10 mouse cellular contexts compared by ENCODE assay signal in the genomic region with DNA sequence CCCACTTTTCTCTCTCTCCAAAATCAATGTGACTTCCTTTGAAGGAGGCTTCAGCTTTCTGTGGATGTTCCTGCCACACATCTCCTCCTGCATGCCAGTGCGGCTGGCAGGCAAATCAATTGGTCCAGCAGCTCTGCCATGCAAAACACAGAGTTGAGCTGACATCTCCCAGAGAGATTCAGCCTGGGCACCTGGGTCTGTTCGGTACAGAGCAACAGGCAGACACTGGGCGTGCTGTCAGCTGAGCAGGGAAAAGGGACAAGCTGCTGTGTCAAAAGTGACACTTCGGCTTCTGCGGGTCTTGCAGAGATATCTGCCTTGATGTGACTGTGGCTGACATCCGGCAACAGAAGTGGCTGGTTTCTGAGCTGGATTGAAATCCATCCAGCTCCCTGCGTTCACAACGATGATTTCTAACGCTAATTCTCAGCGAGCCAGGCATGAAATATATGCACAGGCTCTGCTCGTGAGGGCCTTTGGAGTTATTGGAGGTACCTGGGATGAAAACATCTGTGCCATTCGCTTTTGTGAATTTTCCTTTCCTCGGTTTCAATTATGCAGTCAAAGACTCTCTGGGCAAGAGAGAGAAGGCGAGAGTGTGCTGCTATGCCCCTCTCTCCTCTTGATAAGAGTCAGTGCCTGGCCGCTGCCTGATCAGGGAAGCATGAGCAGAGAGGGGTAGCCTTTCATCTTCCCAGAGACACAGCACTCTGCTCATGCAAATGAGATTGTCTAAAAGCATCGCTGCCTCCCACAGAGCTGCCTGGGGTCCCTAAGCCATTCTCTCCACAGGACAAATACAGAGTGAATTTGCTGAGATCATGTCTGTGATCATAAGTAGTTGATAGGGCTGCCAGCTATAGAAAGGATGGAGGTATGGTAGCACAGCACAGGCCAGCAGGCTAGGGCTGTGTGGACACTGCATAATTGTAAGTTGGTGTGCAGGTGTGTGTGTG.
DNase-seq lines count a peak whose midpoint lies in the region; ATAC-seq lines count a peak whose summit lies in the region.
"Had no signal": no experiment of that assay in that cellular context is flagged by ENCODE, and none has a peak within 500 bp of the region (broad histone marks: within the 10 kb centered on the region; RNA-seq: fewer than 3 reads in every experiment).

No protein-coding gene starts in this region.

- WGBS in kidney, embryonic 14.5 days, result 22% methylated on average over 16 of the region's 16 CpGs
- 20% methylated on average over 16 of the region's 16 CpGs for WGBS in kidney, embryonic 16.5 days
- WGBS in forebrain, embryonic 13.5 days, result 19% methylated on average over 16 of the region's 16 CpGs
- WGBS in hindbrain, embryonic 12.5 days, result 17% methylated on average over 16 of the region's 16 CpGs
- WGBS in midbrain, embryonic 15.5 days, result 4% methylated on average over 16 of the region's 16 CpGs

- ATAC-seq in kidney, embryonic 14.5 days (ENCODE audit: low FRiP score, low TSS enrichment), result no peak
- ATAC-seq in kidney, embryonic 16.5 days (ENCODE audit: low FRiP score, low TSS enrichment), result no peak
- ATAC-seq in forebrain, embryonic 13.5 days, result peak; percentile 70
- peak; percentile 60; the same call in 1 of the 2 replicates for ATAC-seq in hindbrain, embryonic 12.5 days (ENCODE audit: low FRiP score)
- ATAC-seq in midbrain, embryonic 15.5 days (replicated peaks), result peak; percentile 83
- no peak for ATAC-seq in megakaryocyte-erythroid progenitor cell, adult 5-6 weeks (replicated peaks; ENCODE audit: low FRiP score, low TSS enrichment, poor library complexity, severe bottlenecking)
- ATAC-seq in CD4-positive, CD25-positive, alpha-beta regulatory T cell, adult 4 months, result no peak

- H3K27me3 ChIP-seq in kidney, embryonic 14.5 days (ENCODE audit: control insufficient read depth, insufficient read depth, low read length), result no peaks in the 10 kb centered on the region
- H3K27me3 ChIP-seq in kidney, embryonic 16.5 days (ENCODE audit: insufficient read depth, low read length), result no peaks in the 10 kb centered on the region
- no peaks in the 10 kb centered on the region for H3K27me3 ChIP-seq in forebrain, embryonic 13.5 days
- no peaks in the 10 kb centered on the region for H3K27me3 ChIP-seq in hindbrain, embryonic 12.5 days
- no peaks in the 10 kb centered on the region for H3K27me3 ChIP-seq in midbrain, embryonic 15.5 days (replicated peaks)
- H3K27me3 ChIP-seq: embryonic facial prominence, embryonic 15.5 days had no signal

- 0 out of 2 replicates have a peak overlapping the region, but pooled peaks have one; percentile 4 for H3K4me2 ChIP-seq in kidney, embryonic 14.5 days (replicated peaks; ENCODE audit: low read depth, low read length)
- H3K4me2 ChIP-seq in kidney, embryonic 16.5 days (replicated peaks; ENCODE audit: low read depth, low read length), result no peak overlapping the region
- H3K4me2 ChIP-seq in forebrain, embryonic 13.5 days, result peak overlapping the region; percentile 43
- H3K4me2 ChIP-seq in hindbrain, embryonic 12.5 days (replicated peaks), result peak overlapping the region; percentile 39
- H3K4me2 ChIP-seq in midbrain, embryonic 15.5 days, result peak overlapping the region; percentile 44
- H3K4me2 ChIP-seq: embryonic facial prominence, embryonic 15.5 days had no signal

- no peak overlapping the region for H3K27ac ChIP-seq in kidney, embryonic 14.5 days (ENCODE audit: low read depth, low read length)
- H3K27ac ChIP-seq in kidney, embryonic 16.5 days (ENCODE audit: low read length), result no peak overlapping the region
- H3K27ac ChIP-seq in forebrain, embryonic 13.5 days, result peak overlapping the region; percentile 75
- peak overlapping the region; percentile 74 for H3K27ac ChIP-seq in hindbrain, embryonic 12.5 days
- H3K27ac ChIP-seq in midbrain, embryonic 15.5 days, result peak overlapping the region; percentile 92
- H3K27ac ChIP-seq: embryonic facial prominence, embryonic 15.5 days had no signal

- DNase-seq in yolk sac, embryonic 10.5 days (ENCODE audit: low spot score), result no peak
- DNase-seq: lung, postnatal 14 days had no signal

- no peaks in the 10 kb centered on the region for H3K36me3 ChIP-seq in kidney, embryonic 14.5 days (ENCODE audit: control insufficient read depth, insufficient read depth, low read length)
- no peaks in the 10 kb centered on the region for H3K36me3 ChIP-seq in kidney, embryonic 16.5 days (ENCODE audit: insufficient read depth, low read length)
- H3K36me3 ChIP-seq in forebrain, embryonic 13.5 days (ENCODE audit: poor library complexity, severe bottlenecking), result no peaks in the 10 kb centered on the region
- H3K36me3 ChIP-seq in hindbrain, embryonic 12.5 days, result no peaks in the 10 kb centered on the region
- H3K36me3 ChIP-seq in midbrain, embryonic 15.5 days (replicated peaks), result no peaks in the 10 kb centered on the region
- H3K36me3 ChIP-seq: embryonic facial prominence, embryonic 15.5 days had no signal

- H3K9me3 ChIP-seq in kidney, embryonic 14.5 days (ENCODE audit: control insufficient read depth, low read length), result no peaks in the 10 kb centered on the region
- H3K9me3 ChIP-seq in kidney, embryonic 16.5 days (ENCODE audit: low read length), result no peaks in the 10 kb centered on the region
- no peaks in the 10 kb centered on the region for H3K9me3 ChIP-seq in forebrain, embryonic 13.5 days (replicated peaks)
- no peaks in the 10 kb centered on the region for H3K9me3 ChIP-seq in hindbrain, embryonic 12.5 days (replicated peaks)
- H3K9me3 ChIP-seq in midbrain, embryonic 15.5 days, result no peaks in the 10 kb centered on the region
- H3K9me3 ChIP-seq: embryonic facial prominence, embryonic 15.5 days had no signal

- no peaks in the 10 kb centered on the region for H3K4me1 ChIP-seq in kidney, embryonic 14.5 days (ENCODE audit: control insufficient read depth, insufficient read depth, low read length)
- no peaks in the 10 kb centered on the region for H3K4me1 ChIP-seq in kidney, embryonic 16.5 days (ENCODE audit: insufficient read depth, low read length)
- H3K4me1 ChIP-seq in forebrain, embryonic 13.5 days, result peaks cover 25% of the 10 kb centered on the region
- H3K4me1 ChIP-seq in hindbrain, embryonic 12.5 days, result peaks cover 24% of the 10 kb centered on the region
- peaks cover 36% of the 10 kb centered on the region for H3K4me1 ChIP-seq in midbrain, embryonic 15.5 days
- H3K4me1 ChIP-seq: embryonic facial prominence, embryonic 15.5 days had no signal

- no peak overlapping the region for H3K4me3 ChIP-seq in kidney, embryonic 14.5 days (ENCODE audit: low read length)
- no peak overlapping the region for H3K4me3 ChIP-seq in kidney, embryonic 16.5 days (ENCODE audit: low read length)
- no peak overlapping the region for H3K4me3 ChIP-seq in forebrain, embryonic 13.5 days
- H3K4me3 ChIP-seq in hindbrain, embryonic 12.5 days, result no peak overlapping the region
- peak overlapping the region; percentile 6; the same call in 1 of the 2 replicates for H3K4me3 ChIP-seq in midbrain, embryonic 15.5 days
- H3K4me3 ChIP-seq: embryonic facial prominence, embryonic 15.5 days had no signal

- H3K9ac ChIP-seq in kidney, embryonic 14.5 days (ENCODE audit: low read depth, low read length), result no peak overlapping the region
- no peak overlapping the region for H3K9ac ChIP-seq in kidney, embryonic 16.5 days (replicated peaks; ENCODE audit: low read length)
- H3K9ac ChIP-seq in forebrain, embryonic 13.5 days, result peak overlapping the region; percentile 30
- H3K9ac ChIP-seq in hindbrain, embryonic 12.5 days, result 0 out of 2 replicates have a peak overlapping the region, but pooled peaks have one; percentile 23
- H3K9ac ChIP-seq in midbrain, embryonic 15.5 days, result peak overlapping the region; percentile 20; the same call in 1 of the 2 replicates
- H3K9ac ChIP-seq: embryonic facial prominence, embryonic 15.5 days had no signal

Comparison
In these comparisons a context has a peak if more than half of its experiments do, and no peak if none do; other contexts are left out.
1. ATAC-seq: peak in forebrain, embryonic 13.5 days (single experiment), hindbrain, embryonic 12.5 days (single experiment) and midbrain, embryonic 15.5 days (single experiment); none in kidney, embryonic 14.5 days (single experiment), kidney, embryonic 16.5 days (single experiment), megakaryocyte-erythroid progenitor cell, adult 5-6 weeks (single experiment) and CD4-positive, CD25-positive, alpha-beta regulatory T cell, adult 4 months (single experiment).
2. H3K27ac ChIP-seq: peak in forebrain, embryonic 13.5 days (single experiment), hindbrain, embryonic 12.5 days (single experiment) and midbrain, embryonic 15.5 days (single experiment); none in kidney, embryonic 14.5 days (single experiment) and kidney, embryonic 16.5 days (single experiment).
3. H3K9ac ChIP-seq: peak in forebrain, embryonic 13.5 days (single experiment), hindbrain, embryonic 12.5 days (single experiment) and midbrain, embryonic 15.5 days (single experiment); none in kidney, embryonic 14.5 days (single experiment) and kidney, embryonic 16.5 days (single experiment).